Mouse (Mus musculus) limb, embryonic 11.5 days (tissue): Measurements from ENCODE around the gene Tcp11l2. TPM values are rescaled to one million over a fixed set of nuclear protein-coding genes. Genes with fewer than 3 reads are reported as not detected.

Experiments
- ATAC-seq: fragments of 200-750 bp; cut with Nextera tagmentation; 2 replicates; pipeline ENCODE4 v1.8.0; 2017; ENCODE audit warnings: low read depth; ENCODE audit not compliant: insufficient number of reproducible peaks, low FRiP score, low TSS enrichment
- DNase-seq: peaks from one replicate; pipeline ENCODE4 v3.0.0-alpha.2; 2015; ENCODE audit warnings: low spot score
- H3K27ac ChIP-seq: fragments of 300-500 bp; sonication (generic); replicated peaks from 2 replicates; pipeline ENCODE4 v1.5.1; 2014; ENCODE audit warnings: low read depth, mild to moderate bottlenecking, low read length
- H3K27me3 ChIP-seq: fragments of 300-500 bp; sonication (generic); 2 replicates; pipeline ENCODE4 v1.6.1; 2014; ENCODE audit warnings: mild to moderate bottlenecking, low read length, mixed read lengths; ENCODE audit not compliant: control insufficient read depth, insufficient read depth
- H3K36me3 ChIP-seq: fragments of 300-500 bp; sonication (generic); 2 replicates; pipeline ENCODE4 v1.6.1; 2014; ENCODE audit warnings: mild to moderate bottlenecking, low read length, moderate library complexity, mixed read lengths; ENCODE audit not compliant: control insufficient read depth, insufficient read depth
- H3K4me1 ChIP-seq: fragments of 300-500 bp; sonication (generic); 2 replicates; pipeline ENCODE4 v1.6.1; 2014; ENCODE audit warnings: low read length, mixed read lengths; ENCODE audit not compliant: control insufficient read depth, insufficient read depth
- H3K4me2 ChIP-seq: fragments of 300-500 bp; sonication (generic); 2 replicates; pipeline ENCODE4 v1.6.1; 2014; ENCODE audit warnings: low read depth, mild to moderate bottlenecking, moderate library complexity; ENCODE audit not compliant: severe bottlenecking
- H3K4me3 ChIP-seq: fragments of 300-500 bp; sonication (generic); 2 replicates; pipeline ENCODE4 v1.5.1; 2014; ENCODE audit warnings: low read depth, low read length
- H3K9ac ChIP-seq: fragments of 300-500 bp; sonication (generic); 2 replicates; pipeline ENCODE4 v1.6.1; 2014; ENCODE audit warnings: mild to moderate bottlenecking, low read length
- H3K9me3 ChIP-seq: fragments of 300-500 bp; sonication (generic); 2 replicates; pipeline ENCODE4 v1.6.1; 2016; ENCODE audit warnings: low read length; ENCODE audit not compliant: control insufficient read depth
- WGBS: fragments of 180-500 bp; shearing (Covaris S2); extraction: QIAGEN DNeasy Blood & Tissue Kit; methylation state at CpG from one replicate; pipeline ENCODE4 v1.1.7; 2014; 5-methylcytosine and 5-hydroxymethylcytosine counted together
- polyA plus RNA-seq: library from polyadenylated mRNA; unstranded; fragments of >200 nt; fragmentation: Nextera tagmentation; extraction: Ambion mirVana; gene quantifications from 2 replicates; pipeline ENCODE4 v1.2.1, GENCODE M21; 2014

The Tcp11l2 gene
- polyA plus RNA-seq, 1 experiment from 2014 or later: 7.2 TPM

- ATAC-seq: no peak
- Histone ChIP-seq H3K9me3 (no peaks in the 10 kb centered on the region), H3K9ac (no peak overlapping the region), H3K36me3 (peaks cover 3% of the 10 kb centered on the region; the same call in 1 of the 2 replicates), H3K4me2 (no peak overlapping the region), H3K27me3 (no peaks in the 10 kb centered on the region), H3K4me3 (no peak overlapping the region), H3K27ac (no peak overlapping the region), H3K4me1 (no peaks in the 10 kb centered on the region)
- 81% methylated on average over 6 of the region's 6 CpGs for WGBS
- no peak for DNase-seq
Measured at GRCm38 (mm10) chr10:84657437-84658087, 81.1 kb downstream of the Tcp11l2 start.

- H3K9ac ChIP-seq: no peak overlapping the region
- ATAC-seq (no peak), DNase-seq (no peak)
- H3K9me3 ChIP-seq: no peaks in the 10 kb centered on the region
- no peak overlapping the region for H3K4me3 ChIP-seq
- H3K4me2 ChIP-seq: no peak overlapping the region
- 76% methylated on average over 18 of the region's 18 CpGs for WGBS
- no peak overlapping the region for H3K27ac ChIP-seq
- peaks cover 3% of the 10 kb centered on the region; the same call in 1 of the 2 replicates for H3K36me3 ChIP-seq
- no peaks in the 10 kb centered on the region for H3K4me1 ChIP-seq
- H3K27me3 ChIP-seq: no peaks in the 10 kb centered on the region
Measured at GRCm38 (mm10) chr10:84658088-84658848, 81.8 kb downstream of the Tcp11l2 start.

- Histone ChIP-seq H3K27ac (no peak overlapping the region), H3K36me3 (peaks cover 3% of the 10 kb centered on the region; the same call in 1 of the 2 replicates), H3K27me3 (no peaks in the 10 kb centered on the region), H3K4me1 (no peaks in the 10 kb centered on the region), H3K4me3 (no peak overlapping the region), H3K4me2 (no peak overlapping the region), H3K9me3 (no peaks in the 10 kb centered on the region), H3K9ac (no peak overlapping the region)
- ATAC-seq (no peak), DNase-seq (no peak)
- WGBS: 90% methylated on average over 3 of the region's 3 CpGs
Measured at GRCm38 (mm10) chr10:84659281-84659680, 82.9 kb downstream of the Tcp11l2 start.

DNA sequence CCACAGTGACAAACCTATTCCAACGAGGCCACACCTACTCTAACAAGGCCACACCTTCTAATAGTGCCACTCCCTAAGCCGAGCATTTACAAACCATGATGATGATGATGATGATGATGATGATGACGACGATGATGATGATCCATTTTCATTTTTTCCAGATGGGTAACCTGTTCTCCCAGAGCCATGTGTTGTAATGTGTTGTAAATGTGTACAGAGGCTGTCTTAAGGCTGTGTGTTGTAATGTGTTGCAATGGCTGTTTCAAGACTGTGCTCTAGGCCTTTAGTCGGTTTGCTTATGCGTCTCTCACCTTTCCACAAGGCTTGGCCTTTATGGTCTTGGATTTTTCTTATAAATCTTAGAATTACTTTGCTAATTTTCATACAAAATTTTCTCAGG lies 85.7 kb downstream of the Tcp11l2 start:
- DNase-seq (no peak), ATAC-seq (no peak)
- H3K36me3 ChIP-seq: peaks cover 3% of the 10 kb centered on the region; the same call in 1 of the 2 replicates
- H3K27ac ChIP-seq: no peak overlapping the region
- H3K27me3 ChIP-seq: no peaks in the 10 kb centered on the region
- H3K4me1 ChIP-seq: no peaks in the 10 kb centered on the region
- WGBS: 96% methylated on average over 6 of the region's 6 CpGs
- H3K9ac ChIP-seq: no peak overlapping the region
- H3K9me3 ChIP-seq: no peaks in the 10 kb centered on the region
- no peak overlapping the region for H3K4me2 ChIP-seq
- no peak overlapping the region for H3K4me3 ChIP-seq

Other genes starting within 250 kb of the Tcp11l2 start
- gene Nuak1, start 136.0 kb upstream of the Tcp11l2 start, polyA plus RNA-seq: 1.9 and 2.0 TPM in 2 replicates
- gene Ckap4, start 42.6 kb upstream of the Tcp11l2 start, polyA plus RNA-seq: 75.8 and 87.6 TPM in 2 replicates
- gene Polr3b, start 45.7 kb downstream of the Tcp11l2 start, polyA plus RNA-seq: 19.8 TPM in 2 replicates
- 0.40 and 1.3 TPM in 2 replicates for gene Rfx4, start 179.4 kb downstream of the Tcp11l2 start, polyA plus RNA-seq